Mouse (Mus musculus) gastrocnemius, postnatal 25 days (tissue): ENCODE data around the gene Stab1. TPM values are rescaled to one million over a fixed set of nuclear protein-coding genes. Genes with fewer than 3 reads are reported as not detected.
A peak's percentile ranks its signal among the peaks of the same experiment; 100 is the strongest.

Experiments used
- DNase-seq: peaks from one replicate; pipeline ENCODE4 v3.0.0; 2022
- total RNA-seq, 2 experiments: library from RNA; stranded (reverse); gene quantifications; 1 replicate in 1 of 2; 2 replicates in 1 of 2; pipeline ENCODE4 v1.2.3; 2021

Stab1 gene
- total RNA-seq, 2 experiments from 2014 or later, result 15.8 to 26.6 TPM

GRCm38 (mm10) chr14:31165010-31165409 is 3.4 kb downstream of the Stab1 start:
- no peak for DNase-seq

- DNase-seq, result no peak
Measured at GRCm38 (mm10) chr14:31164067-31164466, 4.4 kb downstream of the Stab1 start.

GRCm38 (mm10) chr14:31161638-31162037 is 6.8 kb downstream of the Stab1 start:
- DNase-seq, result no peak

- DNase-seq, result no peak
Measured at GRCm38 (mm10) chr14:31161191-31161590, 7.2 kb downstream of the Stab1 start.

- no peak for DNase-seq
Measured at GRCm38 (mm10) chr14:31160196-31161150, 8.0 kb downstream of the Stab1 start.

GRCm38 (mm10) chr14:31145694-31146093 is 22.7 kb downstream of the Stab1 start:
- DNase-seq, result no peak

GRCm38 (mm10) chr14:31141011-31141410 is 27.4 kb downstream of the Stab1 start:
- DNase-seq, result no peak

GRCm38 (mm10) chr14:31140141-31140540 is 28.3 kb downstream of the Stab1 start:
- DNase-seq, result no peak

- DNase-seq, result peak; percentile 5
Measured at GRCm38 (mm10) chr14:31139666-31140065, 28.8 kb downstream of the Stab1 start.

GRCm38 (mm10) chr14:31138897-31139429 is 29.5 kb downstream of the Stab1 start:
- peak; percentile 6 for DNase-seq

- peak; percentile 4 for DNase-seq
Measured at GRCm38 (mm10) chr14:31138219-31138896, 30.1 kb downstream of the Stab1 start.

- DNase-seq, result no peak
Measured at GRCm38 (mm10) chr14:31137791-31138190, 30.6 kb downstream of the Stab1 start.

- no peak for DNase-seq
Measured at GRCm38 (mm10) chr14:31137281-31137595, 31.2 kb downstream of the Stab1 start.

GRCm38 (mm10) chr14:31136411-31137280 is 31.8 kb downstream of the Stab1 start:
- peak; percentile 5 for DNase-seq

GRCm38 (mm10) chr14:31135495-31136410 is 32.7 kb downstream of the Stab1 start:
- peak; percentile 7 for DNase-seq

- DNase-seq, result peak; percentile 5
Measured at GRCm38 (mm10) chr14:31134015-31135000, 34.1 kb downstream of the Stab1 start.

GRCm38 (mm10) chr14:31133023-31133665 is 35.3 kb downstream of the Stab1 start:
- peak; percentile 9 for DNase-seq

GRCm38 (mm10) chr14:31132491-31132975 is 35.9 kb downstream of the Stab1 start:
- peak; percentile 3 for DNase-seq

- DNase-seq, result peak; percentile 6
Measured at GRCm38 (mm10) chr14:31132031-31132430, 36.4 kb downstream of the Stab1 start.
